Mouse (Mus musculus) layer of hippocampus, adult 9-11 months (tissue): Measurements from ENCODE around the gene Kl.
A peak's percentile ranks its signal among the peaks of the same experiment; 100 is the strongest.

ENCODE experiments used
- DNase-seq: peaks from one replicate; pipeline ENCODE4 v3.0.0; 2022

The Kl gene

GRCm38 (mm10) chr5:150952328-150952668 lies at the start of gene Kl:
Kl (plus strand) TSS chr5:150952607.
- no peak for DNase-seq

GRCm38 (mm10) chr5:150906053-150907040 lies 46.1 kb upstream of the Kl start:
- DNase-seq, result peak; percentile 89

- DNase-seq, result no peak
These were observed 40.3 kb upstream of the Kl start for GRCm38 (mm10) chr5:150912156-150912555.

- DNase-seq, result no peak
These were observed 39.8 kb upstream of the Kl start for GRCm38 (mm10) chr5:150912656-150913055.

GRCm38 (mm10) chr5:150915080-150916055 lies 37.0 kb upstream of the Kl start:
- no peak for DNase-seq

- no peak for DNase-seq
These were observed 35.1 kb upstream of the Kl start for GRCm38 (mm10) chr5:150917131-150917858.

- no peak for DNase-seq
These were observed 33.8 kb upstream of the Kl start for GRCm38 (mm10) chr5:150918599-150918998.

- DNase-seq, result no peak
These were observed 33.1 kb upstream of the Kl start for GRCm38 (mm10) chr5:150919269-150919668.

- DNase-seq, result no peak
These were observed 32.4 kb upstream of the Kl start for GRCm38 (mm10) chr5:150919961-150920360.

- no peak for DNase-seq
These were observed 23.0 kb upstream of the Kl start for GRCm38 (mm10) chr5:150929406-150929805.

GRCm38 (mm10) chr5:150932596-150932995 lies 19.8 kb upstream of the Kl start:
- DNase-seq, result no peak

- peak; percentile 32 for DNase-seq
These were observed 16.2 kb upstream of the Kl start for GRCm38 (mm10) chr5:150936213-150936612.

GRCm38 (mm10) chr5:150936807-150937206 lies 15.6 kb upstream of the Kl start:
- DNase-seq, result no peak

GRCm38 (mm10) chr5:150937501-150937900 lies 14.9 kb upstream of the Kl start:
- no peak for DNase-seq

- no peak for DNase-seq
These were observed 6.8 kb upstream of the Kl start for GRCm38 (mm10) chr5:150945576-150945975.

- DNase-seq, result no peak
These were observed 3.3 kb upstream of the Kl start for GRCm38 (mm10) chr5:150949131-150949530.

GRCm38 (mm10) chr5:150951325-150951724 lies 1.1 kb upstream of the Kl start:
- DNase-seq, result no peak

- no peak for DNase-seq
These were observed 488 bp downstream of the Kl start for GRCm38 (mm10) chr5:150952669-150953521.

GRCm38 (mm10) chr5:150954791-150955190 lies 2.4 kb downstream of the Kl start:
- no peak for DNase-seq

- no peak for DNase-seq
These were observed 7.5 kb downstream of the Kl start for GRCm38 (mm10) chr5:150959861-150960260.

- peak; percentile 31 for DNase-seq
These were observed 9.2 kb downstream of the Kl start for GRCm38 (mm10) chr5:150961615-150962014.

- no peak for DNase-seq
These were observed 10.3 kb downstream of the Kl start for GRCm38 (mm10) chr5:150962756-150963155.
